Mouse (Mus musculus) right cerebral cortex, adult 2 months (tissue): Measurements from ENCODE around the gene Gm38100.
A peak's percentile ranks its signal among the peaks of the same experiment; 100 is the strongest.

Experiments used
- DNase-seq, 2 experiments: peaks; one replicate each; pipeline ENCODE4 v3.0.0; 2021 to 2022; ENCODE audit warnings: low spot score in 2 of 2

Gene Gm38100

GRCm38 (mm10) chr1:175920029-175920428 is at the start of gene Gm38100:
Gene Gm38100 (plus strand): TSS chr1:175920329.
- DNase-seq = no peak

DNA sequence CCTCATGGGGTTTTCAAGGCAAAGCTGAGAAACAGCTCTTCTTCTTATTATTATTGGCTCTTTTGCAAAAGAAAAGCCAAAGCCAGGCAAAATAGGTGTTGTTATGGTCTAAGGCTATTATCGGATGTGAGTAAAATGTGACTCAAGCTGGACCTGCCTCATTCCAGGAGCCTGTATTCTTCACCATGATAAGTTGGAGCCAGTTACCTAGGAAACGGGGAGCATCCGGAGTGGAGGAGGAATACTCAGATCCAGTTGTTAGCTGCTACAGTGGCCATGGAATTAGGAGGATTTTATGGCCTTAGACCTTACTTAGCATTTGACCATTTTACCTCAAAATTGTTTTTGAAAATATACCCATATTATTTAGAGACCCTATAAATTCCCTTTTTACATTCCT is 49.4 kb upstream of the Gm38100 start:
- peak in 1 of 2 experiments; percentile 13 for DNase-seq

GRCm38 (mm10) chr1:175872028-175872816 is 47.9 kb upstream of the Gm38100 start:
- no peak for DNase-seq

DNA sequence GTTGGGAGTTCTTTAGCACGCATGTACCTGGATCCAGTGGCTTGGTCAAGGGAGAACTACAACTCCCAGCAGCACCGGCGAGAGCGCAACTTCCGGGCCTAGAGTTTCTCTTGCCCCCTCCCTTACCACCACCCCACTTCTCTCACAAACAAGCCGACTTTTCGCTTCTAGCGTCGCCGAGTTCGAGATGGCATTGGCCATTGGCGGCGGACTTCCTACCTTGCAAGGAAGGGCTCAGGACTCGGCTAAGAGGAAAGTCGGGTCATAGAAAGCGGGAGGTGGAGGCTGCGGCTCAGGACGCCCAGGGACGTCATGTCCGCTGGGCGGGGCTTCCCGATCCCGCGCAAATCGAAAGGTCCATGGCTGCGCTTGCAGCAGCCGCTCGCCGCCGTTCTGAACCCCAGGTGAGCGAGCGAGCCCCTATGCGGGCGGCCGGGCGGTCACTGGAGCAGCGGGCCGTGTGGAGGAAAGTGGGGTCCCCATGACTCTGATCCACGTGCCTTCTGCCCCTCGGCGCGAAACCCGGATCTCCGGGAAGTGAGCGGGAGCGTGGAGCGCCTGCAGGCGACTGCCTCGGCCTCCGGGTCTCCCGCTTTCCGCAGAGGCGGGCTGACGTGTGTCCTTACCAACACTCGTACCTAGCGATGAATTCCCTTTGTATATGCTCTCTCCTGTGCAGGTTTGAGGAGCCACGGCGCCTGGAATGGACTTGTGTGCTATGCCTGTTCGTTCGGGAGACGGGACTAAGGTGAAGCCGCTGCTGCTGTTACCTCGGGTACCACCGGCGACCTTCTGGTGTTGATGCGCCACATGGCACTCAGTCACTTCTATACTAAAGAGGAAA is 39.5 kb upstream of the Gm38100 start, which contains the start of gene Exo1:
Gene Exo1 (plus strand): TSS at position 129 of the 844 bp plus-strand sequence.
- peak; percentile 86 to 92 for DNase-seq

GRCm38 (mm10) chr1:175883398-175883797 is 36.7 kb upstream of the Gm38100 start:
- no peak for DNase-seq

DNA sequence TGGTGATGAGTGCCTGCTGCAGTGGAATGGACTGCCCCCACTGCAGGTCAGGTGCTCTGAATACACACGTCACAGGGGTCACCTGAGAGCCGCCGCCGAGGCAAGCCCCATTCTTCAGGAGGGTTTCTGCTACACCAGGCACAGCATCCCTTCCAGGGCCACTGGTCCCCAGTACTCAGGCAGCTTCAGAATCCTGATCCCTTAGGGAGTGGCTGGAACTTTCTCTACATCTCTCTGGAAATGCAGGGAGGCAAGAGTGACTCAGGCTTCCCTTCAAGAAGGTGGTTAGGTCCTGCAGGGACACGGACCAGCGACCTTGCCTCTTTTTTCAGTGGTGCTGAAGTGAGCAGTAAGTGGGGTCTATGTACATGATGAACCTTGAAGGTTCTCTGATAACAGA is 26.9 kb upstream of the Gm38100 start:
- no peak for DNase-seq

GRCm38 (mm10) chr1:175893726-175894125 is 26.4 kb upstream of the Gm38100 start:
- no peak for DNase-seq

- DNase-seq = no peak
Observed at GRCm38 (mm10) chr1:175911207-175911606, 8.9 kb upstream of the Gm38100 start.

- DNase-seq = no peak
Observed at GRCm38 (mm10) chr1:175912038-175912437, 8.1 kb upstream of the Gm38100 start.

DNA sequence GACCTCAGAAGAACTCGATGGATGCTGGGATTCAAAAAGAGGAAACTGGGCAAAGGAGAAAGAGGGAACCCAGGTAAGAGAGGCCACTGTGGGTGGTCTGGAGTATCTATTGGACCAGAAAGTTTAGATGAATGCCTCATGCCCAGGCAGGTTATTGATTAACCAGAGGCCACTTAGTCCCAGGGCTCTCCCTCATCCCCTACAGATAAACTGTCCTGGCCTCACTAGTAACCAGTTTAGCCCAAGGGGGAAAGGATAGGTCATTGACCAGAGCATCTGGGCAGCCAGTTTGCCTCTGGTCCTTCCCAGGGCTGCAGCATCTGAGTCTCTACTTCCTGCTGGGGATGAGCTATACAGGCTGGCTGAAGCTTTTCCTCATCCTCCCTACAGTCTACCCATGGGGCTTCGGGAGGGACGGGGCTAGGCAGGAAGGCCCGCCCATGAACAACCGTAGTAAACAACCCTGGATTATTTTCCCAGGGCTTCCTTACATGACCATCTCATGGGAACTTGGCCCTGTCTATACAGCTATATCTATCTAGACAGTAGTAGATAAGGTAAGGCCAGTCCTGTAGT is 6.3 kb upstream of the Gm38100 start:
- no peak for DNase-seq

GRCm38 (mm10) chr1:175921091-175921490 is 962 bp downstream of the Gm38100 start:
- no peak for DNase-seq

- DNase-seq = peak; percentile 86 to 94
Observed at GRCm38 (mm10) chr1:175923848-175924787, 4.0 kb downstream of the Gm38100 start.

DNA sequence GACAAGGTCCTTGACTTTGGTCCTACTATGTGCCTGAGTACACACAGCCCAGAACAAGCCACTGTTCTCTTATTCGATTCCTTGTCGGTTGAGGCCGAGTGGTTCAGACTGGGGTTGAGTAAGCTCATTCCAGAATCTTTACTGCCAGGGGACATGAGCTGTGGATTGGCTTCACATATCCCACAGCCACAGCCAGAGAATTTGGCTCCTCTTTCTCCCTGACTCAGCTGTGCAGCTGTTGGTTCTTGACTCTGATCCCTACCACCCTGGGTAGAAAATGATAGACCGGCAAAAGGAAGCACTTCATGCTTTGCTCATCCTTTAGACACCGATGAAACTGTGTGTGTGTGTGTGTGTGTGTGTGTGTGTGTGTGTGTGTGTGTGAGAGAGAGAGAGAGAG is 11.3 kb downstream of the Gm38100 start:
- DNase-seq = no peak

GRCm38 (mm10) chr1:175936282-175936737 is 16.2 kb downstream of the Gm38100 start:
- peak; percentile 80 to 91 for DNase-seq

DNA sequence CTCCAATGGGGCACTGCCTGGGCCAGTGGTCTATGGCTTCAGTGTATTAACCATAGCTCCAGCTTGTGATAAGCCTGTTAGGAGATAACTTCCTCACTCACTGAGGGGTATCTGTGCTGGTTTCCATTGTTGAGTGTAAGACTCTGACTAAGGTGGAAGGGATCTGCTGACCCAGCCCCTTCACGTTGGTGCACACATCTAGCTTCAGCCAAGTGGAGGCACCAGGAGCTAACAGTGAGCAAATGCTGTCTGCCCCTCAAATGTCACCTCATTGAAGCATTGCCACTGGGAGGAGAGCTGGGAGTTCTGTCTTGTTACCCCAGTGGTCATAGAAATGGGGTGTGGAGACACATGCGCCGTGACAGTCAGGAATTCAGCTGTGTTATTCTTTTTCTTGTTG is 18.6 kb downstream of the Gm38100 start:
- DNase-seq = no peak

- no peak for DNase-seq
Observed at GRCm38 (mm10) chr1:175943168-175943567, 23.0 kb downstream of the Gm38100 start.

DNA sequence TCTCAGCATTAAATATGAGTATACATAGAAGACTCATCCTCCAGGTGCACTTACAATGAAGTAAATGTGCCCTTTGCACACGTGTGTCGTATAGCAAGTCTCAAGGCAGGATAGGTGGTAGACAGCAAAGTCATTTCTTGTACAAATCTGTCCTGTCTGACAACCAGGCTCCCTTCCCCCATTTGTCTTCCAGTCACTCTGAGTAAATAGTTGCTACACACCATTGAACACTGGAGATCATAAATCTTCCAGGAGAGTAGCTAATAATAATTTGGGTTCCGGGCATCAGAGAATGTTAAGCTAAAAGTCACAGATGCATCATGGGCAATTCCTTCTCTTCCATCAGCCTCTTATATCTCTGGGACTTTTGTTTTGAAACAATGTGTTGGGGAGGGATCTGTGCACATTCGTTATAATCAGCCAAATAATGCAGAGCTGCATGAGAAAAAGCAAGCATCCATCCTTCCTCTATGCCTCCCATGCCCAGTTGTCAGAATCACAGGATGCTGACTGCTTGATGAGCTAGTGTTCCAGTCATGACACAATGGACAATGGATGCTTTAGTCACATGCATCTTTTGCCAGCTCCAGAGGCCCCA is 26.7 kb downstream of the Gm38100 start:
- DNase-seq = no peak

GRCm38 (mm10) chr1:175950421-175950820 is 30.3 kb downstream of the Gm38100 start:
- DNase-seq = no peak

GRCm38 (mm10) chr1:175950851-175951250 is 30.7 kb downstream of the Gm38100 start:
- DNase-seq = no peak

DNA sequence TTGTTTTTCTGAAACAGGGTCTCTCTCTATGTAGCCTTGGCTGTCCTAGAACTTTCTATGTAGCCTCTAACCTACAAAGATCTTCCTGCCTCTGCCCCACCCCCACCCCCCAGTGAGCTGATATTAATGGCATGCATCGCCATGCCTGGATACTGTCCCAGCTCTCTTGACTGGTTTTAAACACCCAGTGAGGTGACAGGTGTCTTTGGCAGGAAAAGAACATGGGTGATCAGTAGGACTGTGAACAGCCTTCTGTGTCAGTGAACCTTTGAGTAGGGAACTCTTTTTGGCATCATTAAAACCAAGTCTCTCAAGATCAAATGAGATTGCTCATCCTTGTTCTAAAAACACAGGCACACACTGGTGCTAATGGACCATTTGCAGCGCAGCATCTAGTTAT is 41.7 kb downstream of the Gm38100 start:
- DNase-seq = no peak
